Mouse (Mus musculus): ENCODE data around the gene Elovl6.

DNA sequence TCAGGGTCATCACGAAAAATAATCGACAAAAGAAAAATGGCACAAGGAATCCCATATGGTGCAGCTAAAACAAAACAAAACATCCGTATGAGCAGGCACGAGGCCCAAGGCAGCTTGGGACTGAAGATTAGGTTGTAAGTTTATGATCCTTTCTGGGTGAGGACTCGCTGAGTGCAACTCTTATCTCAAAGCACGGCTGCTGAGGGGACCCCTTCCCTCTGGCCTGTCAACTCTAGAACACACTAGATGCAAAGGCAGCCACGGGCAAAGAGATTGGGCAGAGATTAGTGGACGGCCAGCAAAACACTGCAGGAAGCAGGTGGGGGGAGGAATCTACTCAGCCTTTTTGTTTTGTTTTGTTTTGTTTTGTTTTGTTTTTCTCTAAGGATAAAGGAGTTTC lies 101.4 kb downstream of the Elovl6 start:
- TF ChIP-seq CTCF (IDR thresholded peaks at IDR 0.05) (no peak), EP300 (IDR thresholded peaks at IDR 0.05) (no peak)
